Mouse (Mus musculus): ENCODE data around the gene Agpat1.

DNA sequence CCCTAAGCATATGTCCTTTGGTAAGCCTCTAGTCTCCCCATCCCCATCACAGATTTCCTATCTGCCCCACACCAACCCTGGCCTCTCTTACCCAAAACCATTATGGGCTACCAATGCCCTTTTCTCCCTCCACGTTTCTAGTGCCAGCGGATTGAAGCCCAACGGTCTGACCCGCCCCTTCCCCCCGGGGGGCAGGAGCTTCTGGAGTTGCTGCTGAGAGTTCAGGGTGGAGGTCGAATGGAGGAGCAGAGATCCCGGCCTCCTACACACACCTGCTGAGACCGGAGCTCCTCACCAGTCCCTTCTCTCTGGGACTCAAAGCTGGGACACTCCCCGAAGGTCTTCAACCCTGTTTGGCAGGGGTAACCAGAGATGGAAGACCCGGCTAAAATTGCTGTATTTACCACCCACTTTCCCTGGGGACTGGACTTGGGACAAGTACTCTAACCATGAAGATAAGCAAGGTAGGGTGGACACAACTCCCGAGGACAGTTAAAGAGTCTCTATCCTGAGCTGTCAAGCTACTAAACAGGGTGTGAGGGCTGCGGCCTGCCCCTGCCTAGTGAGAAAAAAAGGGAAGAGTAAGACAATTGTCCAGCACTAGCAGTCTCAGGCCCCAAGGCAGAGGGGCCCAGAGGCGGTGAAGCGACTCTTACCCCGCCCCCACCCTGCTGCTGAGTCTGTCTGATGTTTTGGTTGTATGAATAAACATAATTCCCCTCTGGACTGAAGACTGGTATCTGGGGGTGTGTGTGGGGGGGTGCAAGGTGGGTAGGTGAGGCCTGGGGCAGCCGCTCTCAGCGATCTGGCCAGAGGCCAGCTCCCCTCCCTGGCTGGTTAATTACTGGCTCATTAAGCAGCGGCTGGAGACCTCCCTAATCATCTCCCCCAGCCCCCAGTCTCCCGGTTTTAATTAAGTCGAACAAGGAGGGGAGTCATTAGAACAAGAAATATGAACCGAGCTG, 12.8 kb upstream of the Agpat1 start, which contains the start of gene Pbx2:
- TF ChIP-seq CTCF (IDR thresholded peaks at IDR 0.05; ENCODE audit: low read depth), result no peak
- TF ChIP-seq EP300 (IDR thresholded peaks at IDR 0.05; ENCODE audit: low read depth), result no peak
